Mouse (Mus musculus) kidney, postnatal 0 days (tissue): ENCODE measurements around the gene Gal3st2c. TPM values are rescaled to one million over a fixed set of nuclear protein-coding genes. Genes with fewer than 3 reads are reported as not detected.
"Not testable (repeated sequence)": the region's sequence is repeated elsewhere in the genome, so short reads cannot be mapped to it uniquely, and the experiment has no call there.

ENCODE experiments used
- ATAC-seq: fragments of 200-750 bp; cut with Nextera tagmentation; replicated peaks from 2 replicates; pipeline ENCODE4 v1.8.0; 2017; ENCODE audit warnings: low read depth, moderate number of reproducible peaks, moderate TSS enrichment, moderate library complexity; ENCODE audit not compliant: low FRiP score
- DNase-seq: peaks from one replicate; pipeline ENCODE4 v3.0.0-alpha.2; 2016; ENCODE audit warnings: low spot score
- H3K27ac ChIP-seq: fragments of 300-500 bp; sonication (generic); 2 replicates; pipeline ENCODE4 v1.5.1; 2014; ENCODE audit warnings: mild to moderate bottlenecking
- H3K27me3 ChIP-seq: fragments of 300-500 bp; sonication (generic); 2 replicates; pipeline ENCODE4 v1.6.1; 2014; ENCODE audit warnings: low read length, mixed read lengths; ENCODE audit not compliant: insufficient read depth
- H3K36me3 ChIP-seq: fragments of 300-500 bp; sonication (generic); 2 replicates; pipeline ENCODE4 v1.6.1; 2014; ENCODE audit warnings: low read length, mixed read lengths; ENCODE audit not compliant: insufficient read depth
- H3K4me1 ChIP-seq: fragments of 300-500 bp; sonication (generic); replicated peaks from 2 replicates; pipeline ENCODE4 v1.6.1; 2014; ENCODE audit warnings: antibody characterized with exemption, low read length, mixed read lengths; ENCODE audit not compliant: insufficient read depth
- H3K4me2 ChIP-seq: fragments of 300-500 bp; sonication (generic); 2 replicates; pipeline ENCODE4 v1.6.1; 2014; ENCODE audit warnings: mild to moderate bottlenecking, low read length, moderate library complexity, mixed read lengths
- H3K4me3 ChIP-seq: fragments of 300-500 bp; sonication (generic); replicated peaks from 2 replicates; pipeline ENCODE4 v1.5.1; 2014; ENCODE audit warnings: low read depth, low read length
- H3K9ac ChIP-seq: fragments of 300-500 bp; sonication (generic); 2 replicates; pipeline ENCODE4 v1.6.1; 2014; ENCODE audit warnings: low read depth, low read length
- H3K9me3 ChIP-seq: fragments of 300-500 bp; sonication (generic); replicated peaks from 2 replicates; pipeline ENCODE4 v1.6.1; 2016; ENCODE audit warnings: low read length, inconsistent platforms, mixed read lengths
- CTCF ChIP-seq: IDR thresholded peaks from 2 replicates; pipeline ENCODE4 v1.5.1; 2016; ENCODE audit warnings: antibody characterized with exemption, low read depth, mild to moderate bottlenecking, moderate library complexity
- WGBS: fragments of 180-500 bp; shearing (Covaris S2); extraction: QIAGEN DNeasy Blood & Tissue Kit; methylation state at CpG from one replicate; pipeline ENCODE4 v1.1.7; 2014; 5-methylcytosine and 5-hydroxymethylcytosine counted together
- polyA plus RNA-seq: library from polyadenylated mRNA; unstranded; fragments of >200 nt; fragmentation: Nextera tagmentation; extraction: Ambion mirVana; gene quantifications from 2 replicates; pipeline ENCODE4 v1.2.1, GENCODE M21; 2015

Gene Gal3st2c
- polyA plus RNA-seq, 1 experiment from 2014 or later, result not detected

DNA sequence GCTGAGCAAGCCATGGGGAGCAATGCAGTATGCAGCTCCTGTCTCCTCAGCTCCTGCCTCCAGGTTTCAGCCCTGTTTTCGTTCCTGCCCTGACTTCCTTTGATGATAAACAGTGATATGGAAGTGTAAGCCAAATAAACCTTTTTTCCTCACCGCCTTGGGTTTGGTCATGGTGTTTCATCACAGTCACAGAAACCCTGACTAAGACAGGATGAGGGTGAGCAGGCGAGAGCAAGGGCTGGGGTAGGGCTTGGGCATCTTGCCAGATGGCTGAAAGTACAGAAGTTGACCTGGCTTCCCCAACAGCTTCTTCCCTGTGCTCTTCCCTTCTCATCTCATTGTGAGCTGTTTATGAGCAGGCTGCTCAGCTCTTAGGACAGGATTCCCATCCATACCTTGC, 65.7 kb downstream of the Gal3st2c start:
- no peak overlapping the region for H3K9ac ChIP-seq
- H3K4me2 ChIP-seq, result no peak overlapping the region
- H3K27me3 ChIP-seq, result no peaks in the 10 kb centered on the region
- no peak for ATAC-seq
- TF ChIP-seq CTCF, result no peak
- WGBS, result 48% methylated on average over 3 of the region's 3 CpGs
- no peaks in the 10 kb centered on the region for H3K9me3 ChIP-seq
- H3K27ac ChIP-seq, result no peak overlapping the region
- no peaks in the 10 kb centered on the region for H3K4me1 ChIP-seq
- DNase-seq, result no peak
- no peaks in the 10 kb centered on the region for H3K36me3 ChIP-seq
- no peak overlapping the region for H3K4me3 ChIP-seq

DNA sequence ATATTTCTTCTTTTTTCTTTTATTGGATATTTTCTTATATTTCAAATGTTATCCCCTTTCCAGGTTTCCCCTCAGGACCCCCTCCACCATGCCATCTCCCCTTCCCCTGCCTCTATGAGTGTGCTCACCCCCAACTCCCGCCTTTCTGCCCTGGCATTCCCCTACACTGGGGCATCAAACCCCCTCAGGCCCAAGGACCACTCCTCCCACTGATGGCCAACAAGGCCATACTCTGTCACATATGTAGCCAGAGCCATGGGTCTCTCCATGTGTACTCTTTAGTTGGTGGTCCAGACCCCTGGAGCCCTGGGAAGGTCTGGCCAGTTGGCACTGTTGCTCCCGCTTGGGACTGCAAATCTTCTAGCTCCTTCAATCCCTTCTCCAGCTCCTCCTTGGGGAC, 67.1 kb downstream of the Gal3st2c start:
- 92% methylated on average over 2 of the region's 2 CpGs for WGBS
- DNase-seq (no peak), ATAC-seq (no peak)
- TF ChIP-seq CTCF, result no peak
- Histone ChIP-seq H3K27ac (no peak overlapping the region), H3K9me3 (no peaks in the 10 kb centered on the region), H3K4me3 (no peak overlapping the region), H3K4me2 (no peak overlapping the region), H3K4me1 (no peaks in the 10 kb centered on the region), H3K27me3 (no peaks in the 10 kb centered on the region), H3K9ac (no peak overlapping the region), H3K36me3 (no peaks in the 10 kb centered on the region)

- not testable (repeated sequence) for H3K4me3 ChIP-seq, H3K36me3 ChIP-seq, H3K4me2 ChIP-seq, H3K4me1 ChIP-seq, ATAC-seq, H3K27me3 ChIP-seq, H3K27ac ChIP-seq, DNase-seq, H3K9ac ChIP-seq, H3K9me3 ChIP-seq
- WGBS, result 92% methylated on average over 1 of the region's 1 CpGs
These were observed 68.0 kb downstream of the Gal3st2c start for GRCm38 (mm10) chr1:94058281-94058680.

Other genes with a start within 250 kb of the Gal3st2c start
- gene Atg4b, start 239.0 kb upstream of the Gal3st2c start, polyA plus RNA-seq, result 84.6 and 88.4 TPM in 2 replicates
- 82.5 and 82.9 TPM in 2 replicates for gene Thap4, start 235.6 kb upstream of the Gal3st2c start, polyA plus RNA-seq
- gene Dtymk, start 188.6 kb upstream of the Gal3st2c start, polyA plus RNA-seq, result 179 and 191 TPM in 2 replicates
- gene Ing5, start 186.5 kb upstream of the Gal3st2c start, polyA plus RNA-seq, result 9.6 and 11.4 TPM in 2 replicates
- gene D2hgdh, start 165.6 kb upstream of the Gal3st2c start, polyA plus RNA-seq, result 12.7 and 13.3 TPM in 2 replicates
- 0.13 and 0.19 TPM in 2 replicates for gene Gal3st2, start 129.2 kb upstream of the Gal3st2c start, polyA plus RNA-seq
- gene Gal3st2b, start 72.2 kb upstream of the Gal3st2c start, polyA plus RNA-seq, result not detected in 2 replicates
- gene Neu4, start 29.9 kb downstream of the Gal3st2c start, polyA plus RNA-seq, result not detected in 2 replicates
- not detected in 2 replicates for gene Pdcd1, start 62.0 kb downstream of the Gal3st2c start, polyA plus RNA-seq